Mouse (Mus musculus): Measurements from ENCODE around the gene Dzank1.

The Dzank1 gene

DNA sequence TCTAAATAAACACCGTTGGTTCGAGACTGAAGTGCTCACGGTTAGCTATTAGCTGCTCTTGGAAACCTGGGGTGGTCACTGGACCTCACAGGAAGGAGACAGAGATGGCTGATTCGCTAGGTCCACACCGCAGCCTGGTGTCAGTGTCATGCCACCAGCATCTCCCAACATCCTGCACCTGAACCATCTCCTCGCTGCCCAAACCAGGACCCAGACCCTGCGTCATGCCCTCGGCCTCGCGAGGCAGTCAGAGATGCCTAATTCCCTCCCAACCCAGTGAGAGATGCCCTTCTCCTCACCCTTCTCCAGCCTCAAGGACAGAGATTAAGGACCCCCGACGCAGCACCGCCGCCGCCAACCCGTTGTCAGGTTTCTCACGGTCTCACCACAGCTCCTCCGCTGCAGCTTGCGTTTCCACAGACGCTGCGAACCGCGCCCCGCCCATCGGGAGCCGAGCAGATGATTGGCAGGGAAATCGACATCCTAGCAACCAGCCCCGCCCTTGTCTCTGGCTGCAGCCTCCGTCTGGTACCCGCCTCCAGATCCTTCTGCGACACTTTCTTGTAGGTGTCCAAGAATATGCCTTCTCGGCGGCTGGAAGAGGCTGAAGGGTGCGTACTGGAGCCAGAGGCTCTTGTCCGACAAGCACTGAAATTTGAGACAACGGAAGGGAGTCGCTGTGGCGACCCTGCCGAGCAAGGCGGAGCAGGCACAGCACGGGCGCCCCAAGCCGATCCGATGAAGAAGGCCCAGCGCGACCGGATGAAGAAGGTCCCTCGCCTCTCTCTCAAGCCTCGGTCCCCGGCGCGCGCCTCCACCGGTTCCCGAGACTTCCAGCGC is at the start of gene Dzank1, which contains the start of gene Polr3f:
Dzank1 (minus strand) TSS at position 434 of the 840 bp plus-strand sequence.
Polr3f (plus strand) TSS at position 738 of the 840 bp plus-strand sequence.
- DNase-seq (ENCODE audit: low spot score): peak; percentile 98

DNA sequence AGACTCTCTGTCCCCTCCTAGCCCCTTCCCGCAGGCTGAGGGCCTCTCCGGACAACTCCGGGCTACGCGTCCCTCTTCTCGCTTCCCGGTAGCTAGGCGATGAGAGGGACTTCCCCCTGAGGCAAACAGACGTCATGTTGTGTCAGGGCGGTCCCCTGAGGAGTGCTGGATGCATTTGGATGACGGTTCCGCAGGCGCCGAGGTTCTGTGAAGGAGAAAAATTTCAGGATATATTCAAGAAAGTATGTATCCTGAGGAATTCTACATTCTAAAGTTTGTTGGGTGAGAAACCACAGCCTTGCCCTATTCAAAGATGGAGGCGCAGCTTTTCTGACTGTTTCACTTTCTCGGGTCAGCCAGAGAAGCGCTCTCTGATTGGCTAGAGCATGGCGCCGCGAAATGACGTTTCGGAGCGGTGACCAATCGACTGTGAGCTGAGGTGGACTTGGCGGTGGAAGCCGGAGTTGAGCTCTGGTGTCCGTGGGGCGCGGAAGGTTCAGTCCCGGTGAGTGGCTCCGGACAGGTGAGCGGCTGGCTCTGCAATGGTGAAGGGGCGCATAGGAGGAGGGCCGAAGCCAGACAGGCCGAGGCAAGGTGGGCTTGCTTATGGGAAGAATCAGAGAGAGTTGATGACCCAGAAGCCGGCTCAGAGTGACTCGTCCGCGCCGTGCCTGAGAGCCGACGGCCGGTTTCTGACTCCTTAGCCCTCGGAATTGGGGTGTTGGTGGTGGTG is 28.8 kb upstream of the Dzank1 start, which contains the start of gene Sec23b:
Sec23b (plus strand) TSS at position 410 of the 733 bp plus-strand sequence.
- peak; percentile 99 for DNase-seq (ENCODE audit: low spot score)

DNA sequence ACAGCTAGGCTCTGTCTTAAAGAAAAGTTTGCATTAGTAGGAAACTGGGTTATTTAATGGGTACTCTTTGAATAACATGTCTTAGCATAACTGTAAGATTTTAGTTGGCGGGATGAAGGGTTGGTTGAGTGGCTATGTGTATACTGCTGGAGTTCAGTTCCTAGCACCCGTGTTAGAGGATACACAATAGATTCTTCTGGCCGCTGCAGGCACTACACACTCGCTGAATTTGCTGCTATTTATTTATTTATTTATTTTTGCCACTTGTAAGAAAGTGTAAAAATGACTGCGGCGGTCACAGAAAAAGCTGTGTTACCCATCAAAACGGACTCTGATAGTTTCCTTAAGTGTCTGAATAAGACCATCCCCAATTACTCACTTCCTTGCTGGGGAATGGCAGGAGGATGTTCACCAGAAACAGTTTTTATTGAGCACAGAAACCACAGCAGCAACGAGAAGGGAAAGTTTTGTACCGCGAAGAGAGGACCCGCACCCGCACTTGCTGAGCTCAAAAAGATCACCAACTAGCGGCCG is 28.1 kb upstream of the Dzank1 start:
- DNase-seq (ENCODE audit: low spot score): peak; percentile 22

DNA sequence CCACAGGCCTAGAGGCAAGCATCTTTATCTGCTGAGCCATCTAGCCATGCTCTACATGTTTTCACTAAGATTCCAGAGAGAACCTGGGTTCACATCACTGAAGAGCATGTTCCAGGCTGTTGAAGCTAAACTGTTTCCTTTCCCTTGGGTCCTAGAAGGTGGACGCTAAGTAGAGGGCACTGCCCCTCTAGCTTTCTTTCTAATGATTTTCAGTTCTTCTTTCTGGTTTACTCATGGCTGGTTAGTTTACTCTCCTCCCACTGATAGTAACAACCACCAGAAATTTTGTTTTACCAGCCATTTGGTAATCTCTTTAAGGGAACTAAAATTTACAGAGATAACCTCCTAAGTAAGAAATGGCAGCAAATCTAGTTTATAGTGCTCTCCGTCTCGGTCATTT is 26.7 kb upstream of the Dzank1 start:
- DNase-seq (ENCODE audit: low spot score): no peak

DNA sequence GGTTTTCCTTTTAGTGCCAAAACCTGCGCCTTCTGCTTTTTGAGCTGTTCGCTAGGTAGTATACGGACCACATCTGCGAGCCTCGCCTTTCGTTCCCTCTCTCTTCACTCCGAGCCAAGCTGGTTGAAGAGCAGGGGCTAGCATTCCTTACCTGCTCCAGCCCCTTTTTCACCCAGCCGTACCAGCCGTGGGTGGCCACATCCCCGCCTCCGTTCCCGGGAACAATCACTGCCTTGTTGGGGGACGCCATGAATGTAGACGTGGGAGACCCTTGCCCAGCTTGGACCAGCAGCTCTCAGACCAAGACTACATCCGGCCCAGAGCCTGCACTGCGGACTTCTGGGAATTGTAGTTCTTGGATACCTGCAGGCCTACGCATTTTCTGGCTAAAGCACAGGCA is 23.3 kb upstream of the Dzank1 start, which contains the start of gene Rbbp9:
Rbbp9 (minus strand) TSS at position 341 of the 400 bp plus-strand sequence.
- DNase-seq (ENCODE audit: low spot score): peak; percentile 92

DNA sequence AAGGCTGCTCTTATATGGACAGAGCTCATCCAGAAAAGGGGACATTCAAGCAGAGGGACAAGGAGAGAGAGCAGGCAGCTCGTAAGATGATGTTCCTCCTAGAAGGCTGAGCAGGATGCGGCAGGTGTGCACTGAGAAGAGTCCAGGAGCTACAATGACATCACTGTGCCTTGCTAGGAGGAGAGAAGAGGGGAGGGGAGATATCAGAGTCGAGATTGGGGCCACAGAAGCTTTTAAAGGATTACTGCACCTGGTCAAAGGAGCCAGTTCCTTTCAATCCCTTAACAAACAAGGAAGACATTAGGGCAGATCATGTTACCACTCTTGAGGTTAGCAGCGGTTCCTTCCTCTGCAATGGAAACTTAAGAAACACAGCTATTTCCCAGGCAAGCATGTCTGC is 20.3 kb upstream of the Dzank1 start:
- DNase-seq (ENCODE audit: low spot score): no peak

DNA sequence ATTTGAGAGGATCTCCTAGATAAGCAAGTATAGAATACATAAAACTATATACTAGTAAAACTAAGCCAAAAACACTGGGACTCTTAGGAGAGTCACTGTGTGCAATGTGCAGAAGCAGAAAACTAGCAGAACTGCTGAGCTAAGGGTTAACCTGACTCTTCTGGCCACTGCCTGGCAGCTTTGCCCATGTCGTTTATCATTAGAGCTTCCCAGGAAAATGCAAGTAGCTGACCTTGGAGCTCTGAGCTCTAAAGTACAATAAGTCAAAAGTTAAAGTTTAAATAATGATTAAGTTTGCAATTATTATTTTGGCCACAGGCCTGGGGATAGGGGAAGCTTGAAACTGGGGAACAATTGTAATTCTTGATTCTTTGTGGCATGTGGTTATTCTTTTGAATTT is 18.3 kb upstream of the Dzank1 start:
- no peak for DNase-seq (ENCODE audit: low spot score)

DNA sequence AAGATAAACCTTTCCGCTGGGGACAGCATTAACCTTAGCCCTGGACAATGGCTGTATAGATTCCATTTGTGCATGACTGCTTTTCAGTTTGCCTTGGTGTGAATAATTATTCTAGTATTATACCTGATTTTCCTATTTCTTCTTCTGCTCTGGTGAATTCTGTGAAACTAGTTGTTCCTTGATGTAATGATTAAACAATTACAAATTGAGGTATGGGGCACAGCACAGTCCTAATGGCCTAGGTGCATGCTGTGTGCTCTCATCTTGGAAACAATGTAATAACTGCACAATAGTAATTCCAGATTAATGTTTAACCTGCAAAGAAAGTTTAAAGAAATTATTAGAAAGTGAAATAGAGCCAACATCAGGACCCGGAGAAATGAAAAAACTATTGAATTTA is 17.8 kb upstream of the Dzank1 start:
- no peak for DNase-seq (ENCODE audit: low spot score)

DNA sequence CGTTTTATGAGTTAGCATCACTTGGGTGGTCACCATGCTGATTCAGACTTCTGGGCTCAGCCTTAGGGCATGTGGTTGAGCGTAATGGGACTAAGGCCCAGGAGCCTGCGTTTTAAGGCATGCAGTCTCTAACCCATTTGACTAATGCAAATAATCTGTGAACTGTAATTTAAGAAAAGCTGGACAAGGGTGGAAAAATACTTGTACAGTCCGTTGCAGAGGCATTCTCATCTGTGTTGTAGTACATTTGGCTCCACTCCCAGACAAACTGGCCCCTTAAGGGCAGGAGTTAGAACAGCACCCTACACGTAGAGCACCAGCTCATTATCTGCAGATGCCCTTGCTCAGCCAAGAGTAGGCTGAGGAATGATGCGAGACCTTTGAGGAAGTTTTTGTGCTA is 17.4 kb upstream of the Dzank1 start:
- DNase-seq (ENCODE audit: low spot score): no peak

DNA sequence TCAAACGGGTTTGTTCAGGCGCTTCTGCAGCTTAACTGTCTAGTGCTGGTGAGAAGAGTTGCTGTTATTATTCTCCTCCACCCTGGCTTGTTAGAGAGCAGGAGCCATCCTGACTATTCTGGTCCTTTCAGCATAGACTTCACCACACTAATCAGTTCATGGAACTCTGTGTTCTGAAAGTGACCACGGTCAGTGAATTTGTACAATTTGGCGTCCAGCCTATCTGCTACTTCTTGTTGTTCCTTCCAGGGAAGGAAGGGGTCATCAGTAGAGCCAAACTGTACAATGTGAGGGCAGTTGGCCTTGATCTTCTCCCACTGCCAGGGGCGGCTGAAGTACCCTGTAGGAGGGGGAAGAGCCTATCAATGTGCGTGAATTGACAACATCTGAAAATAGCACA is 16.5 kb upstream of the Dzank1 start:
- DNase-seq (ENCODE audit: low spot score): no peak

DNA sequence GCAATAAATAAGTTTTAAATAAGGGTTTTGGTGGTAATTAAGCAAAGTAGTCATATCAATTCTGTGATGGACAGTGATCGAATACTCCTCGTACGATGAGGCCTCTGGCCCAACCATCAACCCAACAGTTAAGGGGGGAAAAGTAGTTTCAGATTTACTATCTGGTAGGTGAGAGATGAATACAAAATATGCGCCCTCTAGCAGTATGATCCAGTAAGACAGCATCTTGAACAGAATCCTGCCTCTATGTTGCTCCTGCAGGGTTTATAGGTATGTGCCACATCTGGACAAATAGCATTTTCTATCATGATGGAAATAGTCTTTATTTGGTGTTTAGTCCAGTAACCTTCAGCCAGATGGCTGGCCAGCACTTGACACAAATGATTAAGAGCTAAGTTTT is 14.0 kb upstream of the Dzank1 start:
- DNase-seq (ENCODE audit: low spot score): peak; percentile 21

DNA sequence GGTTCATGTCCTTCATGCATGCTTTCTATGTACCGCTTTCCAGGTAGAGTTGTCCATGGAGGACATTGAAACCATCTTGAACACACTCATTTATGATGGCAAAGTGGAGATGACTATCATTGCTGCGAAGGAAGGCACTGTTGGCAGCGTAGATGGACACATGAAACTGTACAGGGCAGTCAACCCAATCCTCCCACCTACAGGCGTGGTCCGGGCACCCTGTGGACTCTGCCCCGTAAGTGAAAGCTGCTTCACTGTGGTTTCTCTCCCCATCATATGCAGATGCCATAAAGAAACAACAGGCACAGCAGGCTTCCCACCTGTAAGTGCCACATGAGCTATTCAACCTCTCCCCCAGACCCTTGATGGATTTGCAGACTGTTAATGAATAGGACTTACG is 9.9 kb upstream of the Dzank1 start:
- DNase-seq (ENCODE audit: low spot score): no peak

DNA sequence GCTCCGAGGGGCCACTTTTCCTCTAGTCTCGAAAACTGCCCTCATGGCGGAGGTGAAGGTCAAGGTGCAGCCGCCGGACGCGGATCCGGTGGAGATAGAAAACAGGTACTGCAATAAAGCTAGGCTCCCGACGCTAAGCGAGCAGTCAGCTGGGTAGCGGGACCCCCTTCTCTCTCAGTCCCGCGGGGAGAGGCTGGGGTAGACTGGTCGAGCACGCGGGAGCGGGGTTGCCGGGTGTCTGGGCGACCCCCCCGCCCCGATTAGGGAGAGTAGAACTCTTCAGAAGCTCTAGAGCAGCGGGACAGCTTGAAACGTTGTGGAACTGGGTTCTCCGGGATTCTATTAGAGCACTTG is 584 bp upstream of the Dzank1 start:
- no peak for DNase-seq (ENCODE audit: low spot score)

DNA sequence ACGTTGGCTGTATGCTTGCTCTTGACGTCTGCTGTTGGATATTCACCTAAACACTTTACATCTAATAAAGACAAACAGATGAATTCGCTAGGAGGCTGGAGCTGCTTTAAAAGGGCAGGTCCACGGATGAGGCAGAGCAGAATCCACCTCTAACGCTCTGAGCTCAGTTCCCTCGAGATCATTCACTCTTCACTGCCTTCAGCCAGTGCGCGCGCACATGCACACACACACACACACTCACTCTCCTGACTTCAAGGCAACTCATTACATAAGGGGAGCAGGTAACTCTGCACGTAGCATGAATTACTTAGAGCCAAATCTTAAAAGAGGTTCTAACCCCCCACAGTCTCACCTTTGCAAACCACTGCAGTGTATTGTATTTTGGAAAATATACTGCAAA is 1.4 kb downstream of the Dzank1 start:
- no peak for DNase-seq (ENCODE audit: low spot score)

DNA sequence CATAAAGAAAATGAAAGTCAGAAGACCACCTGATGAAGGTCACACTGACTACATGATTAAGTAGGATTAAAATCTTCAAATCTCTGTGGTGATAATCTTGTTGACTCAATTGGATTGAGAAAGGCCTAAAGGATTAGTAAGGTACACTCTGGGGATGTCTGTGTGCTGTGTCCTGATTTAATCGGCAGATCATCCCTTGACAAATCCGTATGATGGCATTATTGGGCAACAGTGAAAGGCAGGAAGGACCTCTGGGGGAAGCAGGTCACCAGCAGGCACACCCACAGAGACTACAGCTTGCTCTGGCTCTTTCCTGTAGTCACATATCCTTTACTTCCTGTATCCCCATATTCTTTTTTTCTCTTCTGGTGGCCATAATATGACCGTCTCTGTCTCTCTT is 7.4 kb downstream of the Dzank1 start:
- no peak for DNase-seq (ENCODE audit: low spot score)

DNA sequence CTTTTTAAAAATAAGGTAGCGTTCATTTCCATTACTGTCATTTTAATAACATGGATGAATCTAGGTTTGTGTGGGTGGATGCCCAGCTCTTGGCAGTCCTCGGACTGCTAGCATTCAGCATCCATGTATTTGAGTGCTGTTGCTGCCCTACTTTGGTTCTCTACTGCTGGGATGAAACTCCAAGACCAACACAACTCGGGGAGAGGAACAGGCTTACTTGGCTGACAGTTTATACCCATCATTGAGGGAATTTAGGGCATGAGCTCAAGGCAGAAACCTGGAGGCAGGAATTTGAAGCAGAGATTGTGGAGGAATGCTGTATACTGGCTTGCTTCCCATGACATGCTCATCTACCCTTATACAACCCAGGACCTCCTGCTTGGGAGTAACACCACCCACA is 12.6 kb downstream of the Dzank1 start:
- DNase-seq (ENCODE audit: low spot score): no peak

DNA sequence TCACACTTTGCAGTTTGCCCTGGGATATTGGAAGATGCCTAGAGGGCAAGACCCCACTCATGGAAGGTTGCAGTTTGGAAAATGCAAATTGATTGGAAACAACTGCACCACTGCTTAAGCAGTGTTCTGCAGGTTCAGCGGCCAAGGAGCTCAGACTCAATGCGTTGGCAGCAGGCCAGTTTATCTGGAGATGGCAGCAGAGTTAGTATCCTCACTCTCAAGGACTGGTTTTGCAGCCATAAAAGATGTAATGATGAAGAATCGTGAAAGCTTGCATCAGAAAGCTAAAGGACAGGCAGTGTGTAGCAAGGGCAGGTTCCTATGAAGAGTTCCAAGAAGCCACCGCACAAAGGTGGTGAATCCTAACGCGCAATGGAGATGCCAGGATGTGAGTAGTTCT is 25.1 kb downstream of the Dzank1 start:
- DNase-seq (ENCODE audit: low spot score): no peak

DNA sequence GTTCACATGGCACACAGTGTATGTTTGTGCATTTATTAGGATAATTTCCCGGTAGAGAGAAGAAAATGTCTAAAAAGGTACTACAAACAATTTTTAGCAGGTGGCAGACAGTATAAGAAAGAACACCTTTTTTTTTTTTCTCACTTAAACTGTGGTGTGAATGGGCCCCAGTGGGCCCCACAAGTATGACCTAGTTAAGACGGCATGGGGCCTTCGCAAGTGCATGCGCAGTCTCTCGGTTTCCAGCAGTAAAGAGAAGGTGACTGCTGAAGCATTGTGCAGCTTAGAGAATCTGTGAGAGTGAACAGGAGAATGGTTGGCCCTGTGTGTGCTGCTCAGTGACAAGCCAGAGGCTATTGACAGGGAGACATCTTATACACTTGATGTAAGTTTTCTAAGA is 37.9 kb downstream of the Dzank1 start:
- DNase-seq (ENCODE audit: low spot score): no peak

DNA sequence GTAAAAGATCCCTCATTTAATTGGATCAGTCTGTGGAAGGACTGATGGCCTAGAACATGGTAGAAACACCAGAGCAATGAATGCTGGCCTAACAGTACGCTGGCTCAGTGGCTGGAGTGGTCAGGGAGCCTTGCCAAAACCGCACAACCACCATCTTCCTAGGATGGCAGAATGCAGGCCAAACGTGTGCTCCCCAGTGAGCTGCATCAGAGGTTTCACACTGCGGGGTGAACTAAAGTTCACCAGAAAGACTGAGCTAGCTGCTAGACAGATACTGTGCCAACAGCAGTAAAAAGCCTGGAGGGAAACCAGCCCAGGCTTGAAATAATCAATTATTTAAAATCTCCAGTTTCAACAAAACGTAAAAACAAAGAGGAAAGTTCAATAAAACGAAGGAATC is 39.7 kb downstream of the Dzank1 start:
- DNase-seq (ENCODE audit: low spot score): no peak

DNA sequence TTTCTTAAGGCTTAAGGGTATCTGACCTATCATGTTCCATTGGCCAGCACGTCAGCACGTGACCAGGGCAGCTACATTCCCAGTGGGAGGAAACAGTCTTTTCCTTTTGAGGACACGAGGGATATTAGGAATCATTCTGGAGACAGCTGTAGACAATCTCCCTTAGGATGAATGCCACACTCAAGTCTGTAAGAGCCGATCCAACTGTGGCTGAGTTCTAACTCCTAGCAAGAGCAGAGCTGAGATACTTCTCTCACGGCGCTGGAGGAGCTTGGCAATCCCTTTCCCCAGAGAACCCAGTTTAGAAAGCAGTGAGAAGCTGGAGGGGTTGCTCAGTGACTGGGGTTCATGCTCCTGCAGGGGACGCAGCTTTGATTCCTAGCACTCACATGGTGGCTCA is 41.8 kb downstream of the Dzank1 start:
- no peak for DNase-seq (ENCODE audit: low spot score)

DNA sequence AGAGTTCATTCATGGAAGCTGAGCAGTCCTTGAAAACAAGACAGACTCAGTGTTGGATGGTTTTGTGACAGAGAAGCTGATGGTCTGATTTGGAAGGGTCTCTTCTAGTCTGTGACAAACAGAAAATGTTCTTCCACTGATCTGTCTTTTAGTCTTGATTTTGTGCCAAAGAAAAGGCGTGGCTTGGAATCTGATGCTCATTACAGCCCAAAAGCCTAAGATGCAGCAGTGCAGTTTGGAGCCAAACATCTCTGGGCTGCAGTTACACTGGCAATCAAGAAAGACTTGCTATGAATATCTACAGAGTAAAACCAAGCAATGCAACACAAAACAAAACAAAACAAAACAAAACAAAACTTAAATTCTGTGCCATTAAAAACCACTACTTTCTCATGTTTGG is 43.1 kb downstream of the Dzank1 start:
- no peak for DNase-seq (ENCODE audit: low spot score)

DNA sequence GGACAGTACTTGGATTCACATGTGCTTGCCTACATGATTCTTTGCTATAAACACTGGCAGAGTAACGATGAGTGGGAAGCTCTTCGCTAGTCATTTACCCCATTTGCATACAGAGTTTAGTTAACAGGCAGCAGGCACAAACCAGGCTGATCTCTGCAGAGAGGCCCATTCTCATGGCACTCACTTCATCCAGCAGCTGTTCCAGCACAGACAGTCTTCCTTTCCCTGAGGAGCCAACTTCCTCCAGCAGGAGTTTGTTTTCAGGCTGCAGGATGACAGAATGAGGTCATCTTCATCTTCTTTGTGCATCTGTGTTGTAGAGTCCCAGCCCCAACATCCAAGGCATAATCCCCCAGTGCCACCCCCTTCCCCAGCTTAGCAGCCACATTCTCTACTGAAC is 47.8 kb downstream of the Dzank1 start:
- no peak for DNase-seq (ENCODE audit: low spot score)

DNA sequence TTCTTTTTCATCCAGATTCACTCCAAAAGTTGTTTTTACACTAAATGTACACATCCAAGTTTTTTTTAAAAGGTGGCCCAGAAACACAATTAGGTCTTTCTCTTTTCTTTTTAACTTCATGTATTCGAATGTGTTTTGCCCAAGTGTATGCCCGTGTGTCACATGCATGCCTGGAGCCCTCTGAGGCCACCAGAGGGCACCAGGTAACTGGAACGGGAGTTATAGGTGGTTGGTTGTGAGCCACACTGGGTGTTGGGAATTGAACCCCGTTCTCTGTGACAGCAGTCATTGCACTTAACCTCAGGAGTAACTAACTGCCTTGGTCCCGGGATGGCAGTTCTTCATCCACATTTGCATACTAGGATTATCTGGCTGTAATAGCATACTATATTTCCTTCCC is 60.0 kb downstream of the Dzank1 start:
- DNase-seq (ENCODE audit: low spot score): peak; percentile 6
